In genomic region chr8:117222396-117222795, GRCm38 (mm10) we compare ENCODE assay signal across 25 mouse cellular contexts. TPM values are rescaled to one million over a fixed set of nuclear protein-coding genes. Genes with fewer than 3 reads are reported as not detected.
DNase-seq lines count a peak whose midpoint lies in the region; ATAC-seq and TF ChIP-seq lines count a peak whose summit lies in the region.
"Had no signal": no experiment of that assay in that cellular context is flagged by ENCODE, and none has a peak within 500 bp of the region (broad histone marks: within the 10 kb centered on the region; RNA-seq: fewer than 3 reads in every experiment).

No protein-coding gene starts in this region.

- no peak overlapping the region for H3K4me3 ChIP-seq in kidney, embryonic 16.5 days (ENCODE audit: low read length)
- H3K4me3 ChIP-seq in lung, embryonic 14.5 days (ENCODE audit: low read depth, low read length): no peak overlapping the region
- H3K4me3 ChIP-seq: heart, embryonic 13.5 days; hindbrain, embryonic 13.5 days; layer of hippocampus, adult 2 months; limb, embryonic 13.5 days; liver, embryonic 12.5 days; midbrain, embryonic 12.5 days; neural tube, embryonic 15.5 days had no signal

- TF ChIP-seq CTCF in lung, embryonic 14.5 days (IDR thresholded peaks at IDR 0.05; ENCODE audit: low read depth): no peak

- H3K9me3 ChIP-seq in kidney, embryonic 16.5 days (ENCODE audit: low read length): no peaks in the 10 kb centered on the region
- H3K9me3 ChIP-seq in lung, embryonic 14.5 days (ENCODE audit: low read depth, low read length): no peaks in the 10 kb centered on the region
- H3K9me3 ChIP-seq: heart, embryonic 13.5 days; hindbrain, embryonic 13.5 days; limb, embryonic 13.5 days; liver, embryonic 12.5 days; midbrain, embryonic 12.5 days; neural tube, embryonic 15.5 days had no signal

- H3K27ac ChIP-seq in kidney, embryonic 16.5 days (ENCODE audit: low read length): no peak overlapping the region
- no peak overlapping the region for H3K27ac ChIP-seq in lung, embryonic 14.5 days (ENCODE audit: low read depth)
- H3K27ac ChIP-seq: heart, embryonic 13.5 days; hindbrain, embryonic 13.5 days; layer of hippocampus, adult 2 months; limb, embryonic 13.5 days; liver, embryonic 12.5 days; midbrain, embryonic 12.5 days; neural tube, embryonic 15.5 days had no signal

- no peaks in the 10 kb centered on the region for H3K27me3 ChIP-seq in kidney, embryonic 16.5 days (ENCODE audit: insufficient read depth, low read length)
- no peaks in the 10 kb centered on the region for H3K27me3 ChIP-seq in lung, embryonic 14.5 days (ENCODE audit: insufficient read depth, low read length)
- H3K27me3 ChIP-seq: heart, embryonic 13.5 days; hindbrain, embryonic 13.5 days; limb, embryonic 13.5 days; liver, embryonic 12.5 days; midbrain, embryonic 12.5 days; neural tube, embryonic 15.5 days had no signal

- no peak overlapping the region for H3K4me2 ChIP-seq in kidney, embryonic 16.5 days (replicated peaks; ENCODE audit: low read depth, low read length)
- no peak overlapping the region for H3K4me2 ChIP-seq in lung, embryonic 14.5 days
- H3K4me2 ChIP-seq: heart, embryonic 13.5 days; hindbrain, embryonic 13.5 days; limb, embryonic 13.5 days; liver, embryonic 12.5 days; midbrain, embryonic 12.5 days; neural tube, embryonic 15.5 days had no signal

- H3K4me1 ChIP-seq in kidney, embryonic 16.5 days (ENCODE audit: insufficient read depth, low read length): peaks cover 3% of the 10 kb centered on the region; the same call in 1 of the 2 replicates
- H3K4me1 ChIP-seq in lung, embryonic 14.5 days (ENCODE audit: insufficient read depth): no peaks in the 10 kb centered on the region
- H3K4me1 ChIP-seq: hindbrain, embryonic 13.5 days; limb, embryonic 13.5 days had no signal

- ATAC-seq in kidney, embryonic 16.5 days (ENCODE audit: low FRiP score, low TSS enrichment): no peak
- ATAC-seq in lung, embryonic 14.5 days (ENCODE audit: insufficient read depth): no peak
- ATAC-seq: CD4-positive, CD25-positive, alpha-beta regulatory T cell, adult 4 months; forebrain, embryonic 14.5 days; liver, embryonic 12.5 days had no signal

- H3K36me3 ChIP-seq in kidney, embryonic 16.5 days (ENCODE audit: insufficient read depth, low read length): no peaks in the 10 kb centered on the region
- H3K36me3 ChIP-seq in lung, embryonic 14.5 days (ENCODE audit: insufficient read depth): no peaks in the 10 kb centered on the region
- H3K36me3 ChIP-seq: liver, embryonic 12.5 days; midbrain, embryonic 12.5 days; neural tube, embryonic 15.5 days had no signal

- 77% methylated on average over 6 of the region's 6 CpGs for WGBS in kidney, embryonic 16.5 days
- 68% methylated on average over 6 of the region's 6 CpGs for WGBS in lung, embryonic 14.5 days

- DNase-seq in adrenal gland, postnatal 10 days: peak; percentile 52
- DNase-seq in adrenal gland, postnatal 4 days (ENCODE audit: low spot score in 2 of 2): no peak
- peak; percentile 25 for DNase-seq in kidney, adult 18-20 months
- DNase-seq in lung, embryonic 14.5 days: peak; percentile 40
- no peak for DNase-seq in lung, postnatal 4 days
- peak; percentile 38 to 60 for DNase-seq in adrenal gland, postnatal 36 days
- no peak for DNase-seq in urinary bladder, postnatal 4 days (ENCODE audit: low spot score in 2 of 2)
- DNase-seq: cerebellum, adult 11-12 months; gastrocnemius, postnatal 14 days; heart, adult 18-20 months; lung, adult 2 months; right cerebral cortex, adult 18-20 months; right cerebral cortex, postnatal 4 days; thymus, adult 18-20 months; thymus, postnatal 36 days had no signal

- H3K9ac ChIP-seq in kidney, embryonic 16.5 days (replicated peaks; ENCODE audit: low read length): no peak overlapping the region
- H3K9ac ChIP-seq in lung, embryonic 14.5 days: no peak overlapping the region
- H3K9ac ChIP-seq: heart, embryonic 13.5 days; hindbrain, embryonic 13.5 days; limb, embryonic 13.5 days; liver, embryonic 12.5 days; midbrain, embryonic 12.5 days; neural tube, embryonic 15.5 days had no signal

RNA-seq across cellular contexts. Expression of gene Cmip, which starts 34.5 kb away (rescaled TPM):
- 10 to 100 TPM; 77.7 to 82.3 TPM for total RNA-seq in adrenal gland, postnatal 10 days (2021)
- 100 to 1,000 TPM; 120 to 133 TPM for total RNA-seq in adrenal gland, postnatal 4 days (2021)
- polyA plus RNA-seq in kidney, embryonic 16.5 days (2015; fragmentation: Nextera tagmentation; extraction: Ambion mirVana): 20.4 and 21.0 TPM in 2 replicates
- 22.8 and 26.5 TPM in 2 replicates for polyA plus RNA-seq in lung, embryonic 14.5 days (2014; fragmentation: Nextera tagmentation; extraction: Ambion mirVana)
- 100 to 1,000 TPM; 122 to 129 TPM for total RNA-seq in adrenal gland, postnatal 36 days (2021)

Comparison
In these comparisons a context has a peak if more than half of its experiments do, and no peak if none do; other contexts are left out.
1. DNase-seq: peak in adrenal gland, postnatal 10 days (single experiment), kidney, adult 18-20 months (single experiment), lung, embryonic 14.5 days (single experiment) and adrenal gland, postnatal 36 days (2 of 2); none in adrenal gland, postnatal 4 days (0 of 2), lung, postnatal 4 days (0 of 2) and urinary bladder, postnatal 4 days (0 of 2).